Mouse (Mus musculus) lung, adult 2 months (tissue): ENCODE results near the gene Rnase2b.

ENCODE experiments used
- CTCF ChIP-seq: fragments of 200-500 bp; IDR thresholded peaks from 2 replicates; pipeline ENCODE4 v1.5.1; 2011; ENCODE audit warnings: mild to moderate bottlenecking, low read length, control low read depth; ENCODE audit not compliant: insufficient read depth
- POLR2A ChIP-seq: fragments of 200-500 bp; IDR thresholded peaks from 2 replicates; pipeline ENCODE4 v1.6.1; 2011; ENCODE audit warnings: low read depth, mild to moderate bottlenecking, control low read depth, low read length, borderline replicate concordance; ENCODE audit errors: extremely low read depth

- TF ChIP-seq CTCF, result no peak
- no peak for TF ChIP-seq POLR2A
These were observed 38.0 kb downstream of the Rnase2b start for GRCm38 (mm10) chr14:51200054-51200453.
